Mouse (Mus musculus) kidney, embryonic 14.5 days (tissue): ENCODE data around the gene Arhgap31. TPM values are rescaled to one million over a fixed set of nuclear protein-coding genes. Genes with fewer than 3 reads are reported as not detected.
A peak's percentile ranks its signal among the peaks of the same experiment; 100 is the strongest.

Source experiments
- ATAC-seq: fragments of 200-750 bp; cut with Nextera tagmentation; 2 replicates; pipeline ENCODE4 v1.8.0; 2017; ENCODE audit warnings: moderate number of reproducible peaks, mild to moderate bottlenecking, moderate TSS enrichment, moderate library complexity; ENCODE audit not compliant: low FRiP score, low TSS enrichment
- H3K27ac ChIP-seq: fragments of 300-500 bp; sonication (generic); 2 replicates; pipeline ENCODE4 v1.5.1; 2014; ENCODE audit warnings: low read depth, mild to moderate bottlenecking, low read length, moderate library complexity, mixed read lengths
- H3K27me3 ChIP-seq: fragments of 300-500 bp; sonication (generic); 2 replicates; pipeline ENCODE4 v1.6.1; 2014; ENCODE audit warnings: mild to moderate bottlenecking, low read length; ENCODE audit not compliant: control insufficient read depth, insufficient read depth
- H3K36me3 ChIP-seq: fragments of 300-500 bp; sonication (generic); 2 replicates; pipeline ENCODE4 v1.6.1; 2014; ENCODE audit warnings: low read length, mixed read lengths; ENCODE audit not compliant: control insufficient read depth, insufficient read depth
- H3K4me1 ChIP-seq: fragments of 300-500 bp; sonication (generic); 2 replicates; pipeline ENCODE4 v1.6.1; 2014; ENCODE audit warnings: low read length, mixed read lengths; ENCODE audit not compliant: control insufficient read depth, insufficient read depth
- H3K4me2 ChIP-seq: fragments of 300-500 bp; sonication (generic); replicated peaks from 2 replicates; pipeline ENCODE4 v1.6.1; 2014; ENCODE audit warnings: low read depth, mild to moderate bottlenecking, low read length
- H3K4me3 ChIP-seq: fragments of 300-500 bp; sonication (generic); 2 replicates; pipeline ENCODE4 v1.5.1; 2014; ENCODE audit warnings: mild to moderate bottlenecking, low read length
- H3K9ac ChIP-seq: fragments of 300-500 bp; sonication (generic); 2 replicates; pipeline ENCODE4 v1.6.1; 2014; ENCODE audit warnings: low read depth, mild to moderate bottlenecking, low read length, moderate library complexity
- H3K9me3 ChIP-seq: fragments of 300-500 bp; sonication (generic); 2 replicates; pipeline ENCODE4 v1.6.1; 2016; ENCODE audit warnings: low read length; ENCODE audit not compliant: control insufficient read depth
- WGBS: fragments of 180-500 bp; shearing (Covaris S2); extraction: QIAGEN DNeasy Blood & Tissue Kit; methylation state at CpG from one replicate; pipeline ENCODE4 v1.1.7; 2014; 5-methylcytosine and 5-hydroxymethylcytosine counted together
- polyA plus RNA-seq: library from polyadenylated mRNA; unstranded; fragments of >200 nt; fragmentation: Nextera tagmentation; extraction: Ambion mirVana; gene quantifications from 2 replicates; pipeline ENCODE4 v1.2.1, GENCODE M21; 2014

Arhgap31 gene
- polyA plus RNA-seq, 1 experiment from 2014 or later, result 10.0 TPM

DNA sequence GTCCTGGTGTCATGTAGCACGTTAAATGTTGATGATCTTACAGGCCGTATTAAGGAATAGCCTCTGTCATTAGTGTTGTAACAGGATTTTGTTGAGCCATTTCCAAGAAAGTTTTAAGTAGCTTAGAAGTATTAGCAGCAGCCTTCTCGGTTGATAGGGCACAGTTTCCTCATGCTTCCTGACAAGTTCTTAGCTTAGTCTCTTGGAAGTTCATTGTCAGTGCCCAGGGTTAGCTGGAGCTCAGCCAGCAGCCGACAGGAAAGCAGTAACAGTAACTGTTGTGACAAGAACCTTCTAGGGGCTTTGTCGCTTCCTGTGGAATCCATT, 43.1 kb upstream of the Arhgap31 start:
- no peak overlapping the region for H3K4me2 ChIP-seq

DNA sequence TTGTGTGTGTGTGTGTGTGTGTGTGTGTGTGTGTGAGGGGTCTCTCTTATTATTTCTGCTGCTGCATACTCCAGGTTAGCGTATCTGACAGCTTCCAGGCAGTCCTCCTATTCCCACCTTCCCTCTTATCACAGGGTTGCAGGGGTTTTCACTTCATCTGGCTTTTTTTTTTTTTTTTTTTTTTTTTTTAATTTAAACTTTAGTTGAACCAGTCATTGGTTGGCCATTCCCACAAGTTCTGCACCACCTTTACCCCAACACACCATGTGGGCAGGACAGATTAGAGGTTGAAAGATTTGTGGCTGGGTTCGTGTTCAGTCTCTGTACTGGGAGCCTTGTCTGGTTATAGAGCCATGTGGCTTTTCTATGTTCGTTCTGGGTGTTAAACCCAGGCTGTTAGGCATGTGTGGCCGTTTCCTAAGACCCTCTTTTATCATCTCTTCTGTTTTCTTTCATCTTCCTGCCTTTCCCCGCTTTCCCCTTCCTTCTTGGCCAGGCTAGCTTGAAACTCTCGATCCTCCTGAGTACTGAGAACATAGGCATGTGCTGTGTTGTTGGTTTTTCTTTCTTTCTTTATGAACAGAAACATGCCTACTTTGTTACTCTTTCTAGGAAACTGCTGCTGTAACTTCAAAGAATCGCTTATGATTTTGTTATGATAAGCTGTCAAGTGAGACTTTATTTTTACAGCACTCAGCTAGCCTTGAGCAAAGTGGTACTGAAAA, 42.5 kb upstream of the Arhgap31 start:
- WGBS, result 39% methylated on average over 7 of the region's 7 CpGs
- Histone ChIP-seq H3K27me3 (no peaks in the 10 kb centered on the region), H3K9ac (no peak overlapping the region), H3K4me2 (no peak overlapping the region), H3K36me3 (peaks cover 14% of the 10 kb centered on the region; the same call in 1 of the 2 replicates), H3K4me3 (no peak overlapping the region), H3K4me1 (peaks cover 3% of the 10 kb centered on the region; the same call in 1 of the 2 replicates), H3K9me3 (no peaks in the 10 kb centered on the region), H3K27ac (peak overlapping the region; percentile 13; the same call in 1 of the 2 replicates)
- no peak for ATAC-seq

More for the DNA sequence above, 43.1 kb upstream of the Arhgap31 start:
- peaks cover 14% of the 10 kb centered on the region; the same call in 1 of the 2 replicates for H3K36me3 ChIP-seq
- ATAC-seq, result no peak
- no peaks in the 10 kb centered on the region for H3K9me3 ChIP-seq
- no peak overlapping the region for H3K4me3 ChIP-seq
- H3K4me1 ChIP-seq, result peaks cover 3% of the 10 kb centered on the region; the same call in 1 of the 2 replicates
- no peak overlapping the region for H3K9ac ChIP-seq
- H3K27ac ChIP-seq, result peak overlapping the region; percentile 13; the same call in 1 of the 2 replicates
- 14% methylated on average over 5 of the region's 5 CpGs for WGBS
- H3K27me3 ChIP-seq, result no peaks in the 10 kb centered on the region

DNA sequence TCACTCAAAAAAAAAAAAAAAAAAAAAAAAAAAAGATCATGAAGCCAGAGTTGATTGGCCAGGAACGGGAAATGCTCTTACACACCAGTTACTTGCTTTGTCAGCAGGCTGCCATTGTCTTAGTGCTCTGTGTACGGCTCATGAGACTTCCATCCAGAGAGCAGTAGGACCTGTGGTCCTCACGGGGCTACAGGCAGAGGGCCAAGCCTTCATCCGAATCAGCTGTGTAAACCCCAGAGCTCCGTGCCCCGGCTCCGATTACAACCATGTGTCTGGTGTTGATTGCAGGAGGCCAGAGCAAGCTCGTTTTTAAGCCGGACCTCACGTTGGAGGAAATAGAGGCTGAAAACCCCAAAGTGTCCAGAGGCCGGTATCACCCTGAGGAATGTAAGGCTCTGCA, 40.6 kb upstream of the Arhgap31 start:
- no peaks in the 10 kb centered on the region for H3K9me3 ChIP-seq
- H3K36me3 ChIP-seq, result peaks cover 9% of the 10 kb centered on the region; the same call in 1 of the 2 replicates
- no peak overlapping the region for H3K9ac ChIP-seq
- 19% methylated on average over 11 of the region's 11 CpGs for WGBS
- no peak overlapping the region for H3K4me3 ChIP-seq
- no peak overlapping the region for H3K27ac ChIP-seq
- peak; percentile 81 for ATAC-seq
- H3K4me2 ChIP-seq, result no peak overlapping the region
- no peaks in the 10 kb centered on the region for H3K27me3 ChIP-seq
- H3K4me1 ChIP-seq, result peaks cover 3% of the 10 kb centered on the region; the same call in 1 of the 2 replicates

DNA sequence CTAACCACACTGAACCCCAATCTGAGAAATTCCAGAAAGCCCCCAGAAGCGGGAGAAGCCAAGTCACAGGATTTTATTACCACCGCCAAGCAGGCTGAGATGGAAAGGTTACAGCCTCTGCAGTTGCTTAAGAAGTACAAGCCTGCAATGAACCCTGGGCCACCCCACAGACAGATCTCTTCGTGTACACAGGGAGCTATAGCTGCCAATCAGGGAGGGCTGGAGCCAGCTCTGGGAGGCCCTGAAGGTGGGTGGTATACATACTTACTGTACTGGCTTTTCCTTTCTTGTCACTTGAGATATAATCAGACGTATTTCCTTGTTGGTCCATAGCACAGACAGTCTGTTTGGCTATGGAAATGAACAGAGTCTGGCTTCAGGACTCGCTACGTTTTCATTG, 37.7 kb upstream of the Arhgap31 start:
- no peaks in the 10 kb centered on the region for H3K9me3 ChIP-seq
- peaks cover 3% of the 10 kb centered on the region; the same call in 1 of the 2 replicates for H3K4me1 ChIP-seq
- H3K27ac ChIP-seq, result no peak overlapping the region
- no peak overlapping the region for H3K4me2 ChIP-seq
- ATAC-seq, result no peak
- H3K4me3 ChIP-seq, result no peak overlapping the region
- no peak overlapping the region for H3K9ac ChIP-seq
- no peaks in the 10 kb centered on the region; the same call in 1 of the 2 replicates for H3K36me3 ChIP-seq
- WGBS, result 49% methylated on average over 6 of the region's 6 CpGs
- H3K27me3 ChIP-seq, result no peaks in the 10 kb centered on the region

DNA sequence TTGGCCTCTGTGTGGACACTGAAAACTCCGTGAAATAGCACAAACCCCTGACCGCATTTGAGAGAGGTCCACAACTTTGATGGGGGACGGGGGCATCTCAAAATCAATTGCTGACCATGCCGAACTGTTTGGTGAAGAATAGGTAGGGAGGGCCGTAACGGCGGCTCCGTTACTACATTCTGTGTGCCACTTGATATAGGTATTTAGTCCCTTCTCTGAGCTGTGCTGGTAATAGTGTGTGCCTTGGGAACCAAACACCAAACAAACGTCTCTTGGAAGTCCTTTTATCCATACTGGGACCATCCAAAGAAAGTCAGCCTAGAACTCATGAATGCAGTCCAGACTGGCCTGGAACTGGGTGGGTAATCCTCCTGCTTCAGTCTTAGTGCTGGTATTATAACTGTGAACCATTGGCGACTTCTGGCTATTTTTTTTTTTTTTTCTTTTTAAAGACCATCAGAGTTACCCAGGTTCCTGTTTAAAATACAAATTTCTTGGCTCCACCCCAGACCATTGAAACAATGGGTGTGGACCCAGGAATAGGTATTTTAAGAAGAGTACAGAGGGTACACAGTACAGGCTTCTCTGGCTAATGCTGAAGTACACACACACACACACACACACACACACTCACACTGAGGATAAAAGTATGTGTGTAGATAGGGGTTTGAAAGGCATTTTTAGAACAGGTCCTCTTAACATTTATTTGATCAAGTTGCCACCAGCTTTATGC, 31.0 kb upstream of the Arhgap31 start:
- WGBS, result 86% methylated on average over 10 of the region's 10 CpGs
- H3K9ac ChIP-seq, result no peak overlapping the region
- no peak overlapping the region for H3K27ac ChIP-seq
- no peaks in the 10 kb centered on the region for H3K27me3 ChIP-seq
- no peak for ATAC-seq
- H3K4me3 ChIP-seq, result no peak overlapping the region
- H3K4me1 ChIP-seq, result peaks cover 5% of the 10 kb centered on the region; the same call in 1 of the 2 replicates
- H3K9me3 ChIP-seq, result no peaks in the 10 kb centered on the region
- H3K4me2 ChIP-seq, result no peak overlapping the region
- H3K36me3 ChIP-seq, result no peaks in the 10 kb centered on the region

DNA sequence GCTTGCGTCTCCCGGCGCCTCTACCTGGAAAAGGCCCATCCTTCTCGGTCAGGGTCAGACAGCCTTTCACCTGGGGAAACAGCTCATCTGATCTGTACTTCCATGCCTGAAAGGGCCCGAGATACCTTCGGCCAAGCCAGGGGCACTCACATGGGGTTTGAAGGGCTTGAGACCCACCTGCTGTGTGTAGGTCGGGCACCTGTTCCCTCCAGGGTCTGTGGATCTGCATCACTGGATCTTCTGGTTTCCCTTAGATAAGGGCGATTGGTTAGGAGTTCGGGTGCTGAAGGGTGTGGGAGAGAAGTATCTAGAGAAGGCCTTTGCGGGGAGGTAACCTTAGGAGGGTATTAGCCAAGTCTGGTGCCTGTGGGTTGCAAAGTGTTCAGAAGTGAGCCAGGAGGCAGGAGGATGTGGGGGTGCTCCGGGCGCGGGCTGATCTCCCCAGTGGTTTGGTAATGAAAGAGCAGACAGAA, 29.6 kb upstream of the Arhgap31 start:
- no peaks in the 10 kb centered on the region for H3K27me3 ChIP-seq
- H3K9me3 ChIP-seq, result no peaks in the 10 kb centered on the region
- peak; percentile 76 for ATAC-seq
- under 1% methylated on average over 13 of the region's 13 CpGs for WGBS
- H3K27ac ChIP-seq, result peak overlapping the region; percentile 77
- peak overlapping the region; percentile 85 for H3K4me2 ChIP-seq
- peak overlapping the region; percentile 83 for H3K4me3 ChIP-seq
- H3K9ac ChIP-seq, result peak overlapping the region; percentile 79
- H3K36me3 ChIP-seq, result no peaks in the 10 kb centered on the region
- H3K4me1 ChIP-seq, result peaks cover 5% of the 10 kb centered on the region; the same call in 1 of the 2 replicates

DNA sequence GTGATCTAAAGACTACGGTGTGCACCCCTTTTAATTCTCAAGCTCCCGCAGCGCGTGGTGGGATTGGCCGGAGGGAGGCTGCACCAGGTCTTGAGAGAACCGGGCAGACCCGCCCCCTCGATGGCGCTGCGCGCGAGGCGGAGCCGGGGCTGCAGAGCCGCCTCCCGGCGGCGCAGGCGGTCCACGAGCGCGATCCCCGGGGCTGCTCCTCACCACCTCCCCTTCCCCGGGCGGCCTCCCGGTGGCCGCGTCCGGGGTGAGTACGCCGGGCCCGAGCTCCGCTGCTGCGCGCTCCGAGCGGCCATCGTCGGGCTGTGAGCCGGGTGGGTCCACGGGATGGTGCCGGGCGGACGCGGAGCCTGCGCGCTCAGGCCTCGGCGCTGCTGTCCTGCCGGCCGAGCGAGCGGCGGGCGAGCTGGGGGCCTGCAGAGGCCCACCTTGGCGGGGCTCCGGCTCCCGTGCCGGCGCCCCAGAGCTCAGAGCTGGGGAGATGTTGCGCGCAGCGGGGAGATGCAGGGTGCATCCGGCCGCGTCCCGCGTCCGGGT, 29.1 kb upstream of the Arhgap31 start, which contains the start of gene B4galt4:
Gene B4galt4 (plus strand): TSS at position 152 of the 546 bp plus-strand sequence.
- peak; percentile 97 for ATAC-seq

DNA sequence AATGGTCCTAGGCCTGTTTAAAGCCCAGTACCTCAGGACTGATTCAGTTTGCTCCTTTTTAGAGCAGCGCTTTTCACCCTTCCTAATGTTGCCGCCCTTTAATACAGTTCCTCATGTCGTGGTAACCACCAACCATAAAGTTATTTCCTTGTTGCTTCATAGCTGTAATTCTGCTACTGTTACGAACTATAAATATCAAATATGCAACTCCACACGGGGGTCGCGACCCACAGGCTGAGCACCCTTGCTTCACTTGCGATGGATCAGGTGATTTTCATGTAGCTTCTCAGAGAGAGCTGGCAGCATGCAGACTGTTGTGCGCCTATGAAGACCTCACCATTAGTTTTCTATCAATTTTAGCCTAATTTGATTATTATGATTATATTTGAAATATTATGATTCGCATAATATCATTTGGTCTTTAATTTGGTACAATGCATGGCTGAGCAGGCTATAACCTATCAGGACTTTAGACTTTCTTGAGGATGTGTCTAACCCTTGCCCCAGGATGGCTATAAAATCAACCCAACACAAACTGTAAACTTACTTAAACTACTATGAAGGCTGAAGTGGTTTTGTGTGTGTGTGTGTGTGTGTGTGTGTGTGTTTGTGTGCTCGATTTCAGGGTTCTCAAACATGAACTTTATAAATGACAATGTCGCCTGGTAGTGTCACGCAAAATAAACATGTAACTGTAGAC, 28.3 kb upstream of the Arhgap31 start:
- no peak overlapping the region for H3K27ac ChIP-seq
- no peaks in the 10 kb centered on the region for H3K36me3 ChIP-seq
- H3K9me3 ChIP-seq, result no peaks in the 10 kb centered on the region
- H3K9ac ChIP-seq, result peak overlapping the region; percentile 79; the same call in 1 of the 2 replicates
- peak overlapping the region; percentile 83; the same call in 1 of the 2 replicates for H3K4me3 ChIP-seq
- 78% methylated on average over 13 of the region's 13 CpGs for WGBS
- H3K4me2 ChIP-seq, result peak overlapping the region; percentile 85
- ATAC-seq, result no peak
- no peaks in the 10 kb centered on the region for H3K27me3 ChIP-seq
- peaks cover 5% of the 10 kb centered on the region; the same call in 1 of the 2 replicates for H3K4me1 ChIP-seq

More for the DNA sequence above, 29.1 kb upstream of the Arhgap31 start, which contains the start of gene B4galt4:
- Histone ChIP-seq H3K36me3 (no peaks in the 10 kb centered on the region), H3K27ac (peak within 1 kb of the TSS; percentile 77), H3K9me3 (no peaks in the 10 kb centered on the region), H3K4me2 (peak within 1 kb of the TSS; percentile 85), H3K9ac (peak within 1 kb of the TSS; percentile 79), H3K4me1 (peaks cover 5% of the 10 kb centered on the region; the same call in 1 of the 2 replicates), H3K4me3 (peak within 1 kb of the TSS; percentile 83), H3K27me3 (no peaks in the 10 kb centered on the region)
- 1% methylated on average over 44 of the region's 69 CpGs for WGBS
